17 mouse cellular contexts compared by ENCODE assay signal in genomic region chr3:141660065-141661062, GRCm38 (mm10).
DNase-seq lines count a peak whose midpoint lies in the region; ATAC-seq and TF ChIP-seq lines count a peak whose summit lies in the region.
"Had no signal": no experiment of that assay in that cellular context is flagged by ENCODE, and none has a peak within 500 bp of the region (broad histone marks: within the 10 kb centered on the region; RNA-seq: fewer than 3 reads in every experiment).

No protein-coding gene starts in this region.

- TF ChIP-seq CTCF in hindbrain, postnatal 0 days (IDR thresholded peaks at IDR 0.05; ENCODE audit: low read depth): no peak

- peak; percentile 1 for DNase-seq in adrenal gland, adult 2 months
- no peak for DNase-seq in adrenal gland, postnatal 14 days
- no peak for DNase-seq in heart, embryonic 10.5 days (ENCODE audit: low spot score)
- no peak for DNase-seq in lung, postnatal 14 days
- DNase-seq in hindbrain, postnatal 0 days (ENCODE audit: low spot score): no peak
- DNase-seq: adrenal gland, postnatal 10 days; cerebellum, postnatal 14 days; gastrocnemius, postnatal 36 days; liver, postnatal 0 days; thymus, postnatal 25 days had no signal

- H3K4me1 ChIP-seq in heart, embryonic 14.5 days (ENCODE audit: control insufficient read depth in 2 of 2, insufficient read depth in 2 of 2, low read length in 2 of 2): peaks cover 0 to 3% of the 10 kb centered on the region in 2 experiments; a peak in 2 of 4 replicates
- H3K4me1 ChIP-seq in heart, embryonic 10.5 days: no peaks in the 10 kb centered on the region
- 0 out of 2 replicates have a peak, but pooled peaks cover 2% of the 10 kb centered on the region for H3K4me1 ChIP-seq in lung, embryonic 16.5 days (replicated peaks; ENCODE audit: control insufficient read depth, insufficient read depth, low read length)
- no peaks in the 10 kb centered on the region for H3K4me1 ChIP-seq in hindbrain, postnatal 0 days (ENCODE audit: insufficient read depth, low read length)
- H3K4me1 ChIP-seq: intestine, embryonic 15.5 days; midbrain, embryonic 12.5 days had no signal

- 0 out of 2 replicates have a peak overlapping the region, but pooled peaks have one; percentile 24 for H3K4me2 ChIP-seq in heart, embryonic 14.5 days (ENCODE audit: low read length)
- H3K4me2 ChIP-seq in lung, embryonic 16.5 days (ENCODE audit: low read depth, low read length): no peak overlapping the region
- H3K4me2 ChIP-seq in hindbrain, postnatal 0 days (ENCODE audit: low read depth, low read length): no peak overlapping the region
- H3K4me2 ChIP-seq: forebrain, embryonic 13.5 days; intestine, embryonic 15.5 days; limb, embryonic 15.5 days; midbrain, embryonic 12.5 days had no signal

- 50% methylated on average over 15 of the region's 15 CpGs for WGBS in heart, embryonic 14.5 days
- 55% methylated on average over 15 of the region's 15 CpGs for WGBS in heart, embryonic 10.5 days
- 27% methylated on average over 15 of the region's 15 CpGs for WGBS in lung, embryonic 16.5 days
- WGBS in hindbrain, postnatal 0 days: 66% methylated on average over 15 of the region's 15 CpGs

- no peaks in the 10 kb centered on the region for H3K9me3 ChIP-seq in heart, embryonic 14.5 days (ENCODE audit: control insufficient read depth, low read length)
- H3K9me3 ChIP-seq in heart, embryonic 10.5 days: no peaks in the 10 kb centered on the region
- no peaks in the 10 kb centered on the region for H3K9me3 ChIP-seq in lung, embryonic 16.5 days (ENCODE audit: control insufficient read depth, low read length)
- no peaks in the 10 kb centered on the region for H3K9me3 ChIP-seq in hindbrain, postnatal 0 days (ENCODE audit: low read length)
- H3K9me3 ChIP-seq: forebrain, embryonic 13.5 days; intestine, embryonic 15.5 days; limb, embryonic 15.5 days; midbrain, embryonic 12.5 days had no signal

- no peak overlapping the region for H3K27ac ChIP-seq in heart, embryonic 14.5 days (replicated peaks in 1 of 2; ENCODE audit: control insufficient read depth in 1 of 2, insufficient read depth in 1 of 2, low read depth in 2 of 2, low read length in 2 of 2)
- H3K27ac ChIP-seq in heart, embryonic 10.5 days: no peak overlapping the region
- H3K27ac ChIP-seq in lung, embryonic 16.5 days (ENCODE audit: low read length): no peak overlapping the region
- H3K27ac ChIP-seq in hindbrain, postnatal 0 days: no peak overlapping the region
- H3K27ac ChIP-seq: forebrain, embryonic 13.5 days; intestine, embryonic 15.5 days; limb, embryonic 15.5 days; midbrain, embryonic 12.5 days had no signal

- no peaks in the 10 kb centered on the region for H3K27me3 ChIP-seq in heart, embryonic 14.5 days (ENCODE audit: control insufficient read depth, insufficient read depth, low read length)
- H3K27me3 ChIP-seq in heart, embryonic 10.5 days (ENCODE audit: insufficient read depth, poor library complexity, severe bottlenecking): no peaks in the 10 kb centered on the region
- no peaks in the 10 kb centered on the region for H3K27me3 ChIP-seq in lung, embryonic 16.5 days (ENCODE audit: control insufficient read depth, insufficient read depth, low read depth, low read length)
- no peaks in the 10 kb centered on the region for H3K27me3 ChIP-seq in hindbrain, postnatal 0 days (ENCODE audit: insufficient read depth, low read length)
- H3K27me3 ChIP-seq: forebrain, embryonic 13.5 days; intestine, embryonic 15.5 days; limb, embryonic 15.5 days; midbrain, embryonic 12.5 days had no signal

- ATAC-seq in heart, embryonic 14.5 days (ENCODE audit: insufficient number of reproducible peaks, insufficient read depth, low FRiP score, low read depth): no peak
- peak; percentile 43 for ATAC-seq in lung, embryonic 16.5 days (ENCODE audit: low read depth)
- peak; percentile 38 for ATAC-seq in megakaryocyte, adult 5-6 weeks (ENCODE audit: poor library complexity, severe bottlenecking)
- no peak for ATAC-seq in hindbrain, postnatal 0 days
- ATAC-seq: forebrain, embryonic 13.5 days; intestine, embryonic 15.5 days; liver, postnatal 0 days had no signal

- H3K4me3 ChIP-seq in heart, embryonic 14.5 days (ENCODE audit: control insufficient read depth in 1 of 2, insufficient read depth in 1 of 2, low read depth in 1 of 2, low read length in 2 of 2): no peak overlapping the region
- no peak overlapping the region for H3K4me3 ChIP-seq in heart, embryonic 10.5 days
- no peak overlapping the region for H3K4me3 ChIP-seq in lung, embryonic 16.5 days (ENCODE audit: low read length)
- no peak overlapping the region for H3K4me3 ChIP-seq in hindbrain, postnatal 0 days (ENCODE audit: low read length)
- H3K4me3 ChIP-seq: forebrain, embryonic 13.5 days; intestine, embryonic 15.5 days; limb, embryonic 15.5 days; midbrain, embryonic 12.5 days had no signal

- no peak overlapping the region for H3K9ac ChIP-seq in heart, embryonic 14.5 days (ENCODE audit: low read length)
- no peak overlapping the region for H3K9ac ChIP-seq in lung, embryonic 16.5 days (ENCODE audit: low read length)
- no peak overlapping the region for H3K9ac ChIP-seq in hindbrain, postnatal 0 days (replicated peaks; ENCODE audit: low read length)
- H3K9ac ChIP-seq: forebrain, embryonic 13.5 days; intestine, embryonic 15.5 days; limb, embryonic 15.5 days; liver, postnatal 0 days; midbrain, embryonic 12.5 days had no signal

- no peaks in the 10 kb centered on the region for H3K36me3 ChIP-seq in heart, embryonic 14.5 days (ENCODE audit: control insufficient read depth, insufficient read depth, low read length)
- H3K36me3 ChIP-seq in heart, embryonic 10.5 days: no peaks in the 10 kb centered on the region
- no peaks in the 10 kb centered on the region for H3K36me3 ChIP-seq in lung, embryonic 16.5 days (ENCODE audit: control insufficient read depth, insufficient read depth, low read length)
- no peaks in the 10 kb centered on the region for H3K36me3 ChIP-seq in hindbrain, postnatal 0 days (ENCODE audit: insufficient read depth, low read length)
- H3K36me3 ChIP-seq: intestine, embryonic 15.5 days; limb, embryonic 15.5 days; midbrain, embryonic 12.5 days had no signal

Comparison
In these comparisons a context has a peak if more than half of its experiments do, and no peak if none do; other contexts are left out.
1. ATAC-seq: peak in lung, embryonic 16.5 days (single experiment) and megakaryocyte, adult 5-6 weeks (single experiment); none in heart, embryonic 14.5 days (single experiment) and hindbrain, postnatal 0 days (single experiment).